15 mouse cellular contexts compared by ENCODE assay signal in the genomic region with DNA sequence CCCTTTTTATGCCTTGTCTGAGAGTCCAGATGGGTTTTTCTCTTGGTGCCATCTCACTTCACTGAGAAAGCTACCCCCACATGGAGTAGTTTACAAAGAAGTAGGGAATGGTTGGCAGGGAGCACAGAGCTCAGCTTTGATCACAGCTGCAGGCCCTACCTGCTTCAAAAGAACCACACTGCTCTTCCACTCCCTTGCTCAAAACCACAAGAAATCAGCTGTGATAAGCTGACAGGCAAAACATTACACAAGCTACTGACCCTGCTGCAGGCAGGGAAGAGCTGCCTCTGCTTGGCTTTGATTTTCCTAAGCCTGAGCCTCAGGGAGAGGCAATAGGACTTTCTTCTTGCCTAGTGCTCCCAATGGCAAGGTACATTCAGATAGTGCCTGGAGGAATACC.
DNase-seq lines count a peak whose midpoint lies in the region; ATAC-seq and TF ChIP-seq lines count a peak whose summit lies in the region.
"Had no signal": no experiment of that assay in that cellular context is flagged by ENCODE, and none has a peak within 500 bp of the region (broad histone marks: within the 10 kb centered on the region; RNA-seq: fewer than 3 reads in every experiment).

No protein-coding gene starts in this region.

- H3K36me3 ChIP-seq in hindbrain, embryonic 16.5 days (ENCODE audit: control insufficient read depth, insufficient read depth, low read length), result no peaks in the 10 kb centered on the region
- H3K36me3 ChIP-seq in hindbrain, embryonic 12.5 days, result no peaks in the 10 kb centered on the region
- H3K36me3 ChIP-seq in midbrain, postnatal 0 days (ENCODE audit: insufficient read depth, low read length), result no peaks in the 10 kb centered on the region
- H3K36me3 ChIP-seq: heart, embryonic 10.5 days; neural tube, embryonic 12.5 days had no signal

- H3K9ac ChIP-seq in hindbrain, embryonic 16.5 days (ENCODE audit: low read depth, low read length), result peak overlapping the region; percentile 2; the same call in 1 of the 2 replicates
- no peak overlapping the region for H3K9ac ChIP-seq in hindbrain, embryonic 12.5 days
- no peak overlapping the region for H3K9ac ChIP-seq in midbrain, postnatal 0 days (replicated peaks; ENCODE audit: low read length, poor library complexity, severe bottlenecking)
- H3K9ac ChIP-seq: neural tube, embryonic 12.5 days had no signal

- TF ChIP-seq CTCF in midbrain, postnatal 0 days (IDR thresholded peaks at IDR 0.05), result no peak
- TF ChIP-seq CTCF in gastrocnemius, adult 2 months (IDR thresholded peaks at IDR 0.05), result no peak

- H3K27me3 ChIP-seq in hindbrain, embryonic 16.5 days (replicated peaks; ENCODE audit: control insufficient read depth, insufficient read depth, low read length), result peaks cover 3% of the 10 kb centered on the region; the same call in 1 of the 2 replicates
- H3K27me3 ChIP-seq in hindbrain, embryonic 12.5 days, result 0 out of 2 replicates have a peak, but pooled peaks cover 4% of the 10 kb centered on the region
- no peaks in the 10 kb centered on the region; the same call in 1 of the 2 replicates for H3K27me3 ChIP-seq in midbrain, postnatal 0 days (ENCODE audit: insufficient read depth, low read length)
- H3K27me3 ChIP-seq: neural tube, embryonic 12.5 days had no signal

- peaks cover 5% of the 10 kb centered on the region; the same call in 1 of the 2 replicates for H3K4me1 ChIP-seq in hindbrain, embryonic 16.5 days (ENCODE audit: control insufficient read depth, insufficient read depth, low read depth, low read length)
- H3K4me1 ChIP-seq in hindbrain, embryonic 12.5 days, result peaks cover 11% of the 10 kb centered on the region; the same call in 1 of the 2 replicates
- no peaks in the 10 kb centered on the region for H3K4me1 ChIP-seq in midbrain, postnatal 0 days (ENCODE audit: insufficient read depth, low read length)

- no peak overlapping the region for H3K27ac ChIP-seq in hindbrain, embryonic 16.5 days (ENCODE audit: low read depth, low read length)
- H3K27ac ChIP-seq in hindbrain, embryonic 12.5 days, result no peak overlapping the region
- no peak overlapping the region for H3K27ac ChIP-seq in midbrain, postnatal 0 days (ENCODE audit: low read depth, low read length)
- no peak overlapping the region for H3K27ac ChIP-seq in gastrocnemius, adult 2 months
- H3K27ac ChIP-seq: heart, embryonic 10.5 days; neural tube, embryonic 12.5 days had no signal

- no peak; the same call in 1 of the 2 replicates for ATAC-seq in hindbrain, embryonic 16.5 days
- no peak for ATAC-seq in hindbrain, embryonic 12.5 days (ENCODE audit: low FRiP score)
- ATAC-seq in midbrain, postnatal 0 days (ENCODE audit: low FRiP score), result peak; percentile 5; the same call in 1 of the 2 replicates
- ATAC-seq: inflammation-experienced regulatory T-cells, adult 6 months had no signal

- no peaks in the 10 kb centered on the region for H3K9me3 ChIP-seq in hindbrain, embryonic 16.5 days (ENCODE audit: control insufficient read depth, low read length)
- no peaks in the 10 kb centered on the region for H3K9me3 ChIP-seq in hindbrain, embryonic 12.5 days (replicated peaks)
- H3K9me3 ChIP-seq in midbrain, postnatal 0 days (ENCODE audit: low read length), result no peaks in the 10 kb centered on the region
- H3K9me3 ChIP-seq: heart, embryonic 10.5 days; neural tube, embryonic 12.5 days had no signal

- H3K4me3 ChIP-seq in hindbrain, embryonic 16.5 days (ENCODE audit: low read length), result no peak overlapping the region
- no peak overlapping the region for H3K4me3 ChIP-seq in hindbrain, embryonic 12.5 days
- no peak overlapping the region for H3K4me3 ChIP-seq in midbrain, postnatal 0 days (ENCODE audit: low read depth, low read length)
- H3K4me3 ChIP-seq in gastrocnemius, adult 2 months, result no peak overlapping the region
- H3K4me3 ChIP-seq: heart, embryonic 10.5 days; neural tube, embryonic 12.5 days had no signal

- intact Hi-C loops in gastrocnemius, adult 2 months (cut with DNase I), result no loop called here

- peak; percentile 59 for DNase-seq in CD4-positive helper T cell, adult 2 months (ENCODE audit: low read depth, low spot score)
- peak; percentile 60 for DNase-seq in brain, adult 2 months (ENCODE audit: low read depth, low spot score)
- DNase-seq in midbrain, postnatal 0 days (ENCODE audit: low spot score), result no peak
- no peak for DNase-seq in adrenal gland, adult 2 months
- no peak for DNase-seq in gastrocnemius, adult 2 months
- DNase-seq: cerebellum, postnatal 10 days; kidney, postnatal 25 days; lung, postnatal 14 days; right cerebral cortex, postnatal 25 days had no signal

- no peak overlapping the region for H3K4me2 ChIP-seq in hindbrain, embryonic 16.5 days (ENCODE audit: low read length)
- no peak overlapping the region for H3K4me2 ChIP-seq in hindbrain, embryonic 12.5 days (replicated peaks)
- H3K4me2 ChIP-seq in midbrain, postnatal 0 days (ENCODE audit: low read depth, low read length, poor library complexity, severe bottlenecking), result no peak overlapping the region
- H3K4me2 ChIP-seq: liver, embryonic 11.5 days; neural tube, embryonic 12.5 days had no signal

Comparison
In these comparisons a context has a peak if more than half of its experiments do, and no peak if none do; other contexts are left out.
1. DNase-seq: peak in CD4-positive helper T cell, adult 2 months (single experiment) and brain, adult 2 months (single experiment); none in midbrain, postnatal 0 days (single experiment), adrenal gland, adult 2 months (single experiment) and gastrocnemius, adult 2 months (single experiment).